Mouse (Mus musculus) cerebellum, postnatal 14 days (tissue): ENCODE measurements around the gene Elf1.
"Not testable (repeated sequence)": the region's sequence is repeated elsewhere in the genome, so short reads cannot be mapped to it uniquely, and the experiment has no call there.

Experiments
- DNase-seq, 2 experiments: peaks; one replicate each; pipeline ENCODE4 v3.0.0; 2021; ENCODE audit warnings: mixed read lengths in 2 of 2

The Elf1 gene

DNA sequence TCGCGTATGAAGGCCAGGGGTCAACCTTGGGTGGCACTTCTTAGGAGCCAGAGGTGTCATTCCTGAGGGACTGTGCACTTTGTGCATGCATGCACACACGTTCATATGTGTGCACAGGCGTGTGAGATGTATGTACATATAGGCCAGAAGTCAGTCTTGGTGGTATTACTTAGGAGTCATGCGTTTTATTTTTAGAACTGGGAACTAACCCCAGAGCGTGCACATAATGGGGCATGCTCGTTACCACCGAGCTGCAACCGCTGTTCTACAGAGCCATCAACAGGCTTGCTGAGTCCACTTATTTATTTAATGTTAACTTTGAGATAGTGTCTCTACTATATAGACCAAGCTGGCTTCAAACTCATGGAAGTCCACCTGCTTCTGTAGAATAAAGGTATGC lies 41.4 kb downstream of the Elf1 start:
- no peak for DNase-seq

DNA sequence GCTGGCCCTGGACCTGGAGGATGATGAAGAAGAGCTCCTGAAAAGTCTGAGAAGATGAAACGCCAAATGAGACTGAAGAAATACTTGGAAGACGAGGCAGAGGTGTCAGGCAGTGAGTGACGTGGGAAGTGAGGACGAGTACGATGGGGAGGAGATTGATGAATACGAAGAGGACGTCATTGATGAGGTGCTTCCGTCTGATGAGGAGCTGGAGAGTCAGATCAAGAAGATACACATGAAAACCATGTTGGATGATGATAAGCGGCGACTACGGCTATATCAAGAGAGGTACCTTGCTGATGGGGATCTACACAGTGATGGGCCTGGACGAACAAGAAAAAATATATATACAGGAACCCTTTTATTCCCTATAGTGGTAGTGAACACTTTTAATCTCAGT lies 45.1 kb downstream of the Elf1 start:
- not testable (repeated sequence) for DNase-seq

DNA sequence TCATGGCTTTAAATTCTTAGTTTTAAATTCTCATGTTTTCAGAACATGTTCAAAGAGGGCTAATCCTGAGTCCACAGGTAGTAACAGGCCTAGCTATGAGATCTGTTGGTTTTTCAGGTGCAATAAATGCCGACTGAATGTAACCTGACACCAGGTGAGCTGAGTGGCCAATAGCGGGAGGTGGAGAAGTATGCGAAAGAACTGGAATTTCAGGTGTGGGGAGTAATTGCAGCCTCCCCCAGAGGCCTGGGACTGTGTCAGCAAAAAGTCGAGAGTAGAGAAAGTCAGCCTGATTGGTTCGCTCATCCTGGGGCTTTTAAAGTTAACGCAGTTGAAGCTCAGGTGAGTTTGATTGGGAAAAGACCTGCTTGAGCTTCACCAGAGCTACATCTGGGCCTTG lies 46.7 kb downstream of the Elf1 start:
- DNase-seq: no peak

DNA sequence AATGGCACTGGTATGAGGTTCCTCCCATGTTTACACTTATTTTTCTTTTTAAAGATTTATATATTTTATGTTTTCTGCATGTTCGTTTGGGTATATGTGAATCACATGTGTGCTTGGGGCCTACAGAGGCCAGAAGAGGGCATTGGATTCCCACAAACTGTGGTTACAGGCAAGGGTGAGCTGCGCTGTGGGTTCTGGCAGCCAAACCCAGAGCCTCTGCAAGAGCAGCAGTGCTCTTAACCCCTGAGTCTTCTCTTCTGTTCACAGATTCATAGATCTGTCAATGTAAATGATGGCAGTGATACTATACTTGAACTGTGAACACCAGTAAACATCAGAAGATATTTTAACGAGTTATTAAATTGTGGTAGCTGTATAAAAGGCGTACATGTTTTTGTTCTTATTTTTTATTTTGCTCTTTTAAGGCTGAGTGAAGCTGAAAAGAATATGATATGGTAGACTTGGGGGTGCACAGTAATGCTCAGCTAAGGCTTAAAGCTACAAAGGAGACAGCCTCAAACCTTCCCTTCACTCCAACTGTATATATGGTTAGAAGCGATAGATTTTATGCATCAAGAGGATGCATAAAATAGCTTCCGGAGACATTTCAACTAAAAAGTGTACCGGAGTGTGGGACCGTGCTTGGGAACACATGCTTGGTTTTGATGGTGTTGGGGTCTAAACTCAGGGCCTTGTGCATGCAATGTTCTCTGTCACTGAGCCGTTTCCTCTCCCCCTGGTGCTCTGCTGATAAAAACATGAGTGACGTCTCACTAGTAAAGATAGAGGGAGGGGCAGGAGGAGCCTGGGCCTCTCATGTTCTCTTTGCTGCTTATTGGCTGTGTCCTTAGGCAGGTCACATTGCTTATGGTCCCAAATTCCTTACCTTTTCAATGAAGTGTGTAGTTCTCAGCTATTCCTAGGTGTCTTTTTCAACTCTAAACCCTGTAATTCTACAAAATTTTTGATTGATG lies 48.9 kb downstream of the Elf1 start:
- DNase-seq: no peak

DNA sequence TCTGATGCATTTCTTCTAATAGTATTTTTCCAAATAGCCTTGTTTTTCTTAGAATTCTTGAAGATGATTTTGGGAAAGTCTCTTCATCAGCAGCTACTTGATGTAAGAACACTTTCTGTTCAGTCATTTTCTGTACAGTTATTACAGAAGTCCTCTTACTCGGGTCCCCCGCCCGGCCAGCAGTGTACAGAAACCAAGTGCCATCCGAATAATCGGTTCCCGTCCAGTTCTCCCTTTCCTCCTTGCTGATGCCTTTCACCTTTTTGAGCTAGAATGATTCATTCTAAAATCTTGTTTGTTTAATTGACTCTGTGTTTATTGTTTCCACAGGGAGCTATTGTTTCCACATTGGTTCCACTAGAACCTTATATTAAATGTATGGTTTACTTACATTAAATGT lies 49.8 kb downstream of the Elf1 start:
- DNase-seq: no peak

DNA sequence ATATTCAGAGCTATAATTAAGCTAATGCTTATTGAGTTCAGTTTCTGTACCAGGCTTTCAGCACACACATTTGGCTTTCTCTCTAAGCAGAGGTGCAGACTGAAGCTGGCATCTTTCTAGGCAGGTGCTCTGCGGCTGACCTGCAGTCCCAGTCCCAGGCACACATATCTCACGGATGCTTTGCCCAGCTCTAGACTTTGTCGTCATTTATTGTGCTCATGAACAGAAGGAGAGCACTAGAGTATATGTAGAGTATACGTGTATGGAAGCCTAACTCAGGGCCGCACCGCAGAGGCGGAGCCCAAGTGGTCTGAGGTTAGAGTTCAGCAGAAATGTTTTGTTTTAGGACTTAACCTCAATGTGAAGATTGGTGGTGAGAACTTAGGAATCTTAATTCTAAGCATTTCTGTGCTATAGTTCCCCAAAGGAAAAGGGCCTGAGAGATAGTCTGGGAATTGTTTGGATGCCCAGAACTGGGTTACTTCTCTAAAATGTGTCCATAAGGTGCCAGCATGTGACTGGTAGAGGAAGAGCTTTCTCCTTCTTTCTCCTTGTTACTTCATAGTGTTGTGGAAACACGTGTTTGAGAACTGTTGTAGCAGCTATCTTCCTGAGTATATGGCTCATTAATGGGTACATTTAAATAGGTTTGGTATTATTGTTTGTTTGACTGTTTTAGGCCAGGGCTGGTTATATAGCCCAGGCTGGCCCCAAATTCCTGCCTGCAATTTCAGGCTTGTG lies 51.2 kb downstream of the Elf1 start:
- no peak for DNase-seq

DNA sequence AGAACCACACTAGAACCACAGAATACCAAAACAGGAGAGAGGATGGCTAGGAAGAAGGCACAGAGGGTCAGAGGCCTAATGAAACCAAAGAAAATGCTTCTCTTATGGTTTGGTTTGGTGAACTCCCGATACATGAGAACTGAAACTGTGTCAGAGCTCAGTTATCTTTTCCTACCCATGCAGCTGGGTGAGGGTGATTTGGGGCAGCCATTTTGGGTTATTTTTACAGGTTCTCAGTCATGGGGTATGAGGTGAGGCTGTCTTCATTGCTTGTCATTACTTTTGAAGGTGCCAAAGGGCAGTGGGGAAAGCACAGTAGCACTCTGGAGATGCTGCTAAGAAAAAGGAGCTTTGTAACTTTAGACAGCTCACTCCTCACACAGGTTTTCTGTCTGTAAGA lies 52.4 kb downstream of the Elf1 start:
- DNase-seq: no peak

DNA sequence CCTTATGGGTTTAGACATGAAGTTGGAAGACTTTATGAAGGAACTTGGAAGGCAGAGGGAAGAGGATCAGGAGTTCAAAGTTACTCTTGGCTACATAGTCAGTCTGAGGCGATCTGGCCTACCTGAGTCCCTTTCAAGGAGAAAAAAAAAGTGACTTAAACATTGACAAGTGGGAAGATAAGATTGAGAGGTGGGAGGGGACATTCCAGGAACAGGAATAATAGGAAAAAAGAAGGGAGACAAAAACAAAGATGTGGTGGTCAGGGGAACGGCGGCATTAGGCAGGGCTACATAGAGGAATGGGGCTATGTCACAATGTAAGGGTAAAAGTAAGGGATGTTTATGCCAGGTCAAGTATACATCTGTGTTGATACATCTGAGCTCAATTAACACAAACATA lies 53.2 kb downstream of the Elf1 start:
- DNase-seq: no peak

DNA sequence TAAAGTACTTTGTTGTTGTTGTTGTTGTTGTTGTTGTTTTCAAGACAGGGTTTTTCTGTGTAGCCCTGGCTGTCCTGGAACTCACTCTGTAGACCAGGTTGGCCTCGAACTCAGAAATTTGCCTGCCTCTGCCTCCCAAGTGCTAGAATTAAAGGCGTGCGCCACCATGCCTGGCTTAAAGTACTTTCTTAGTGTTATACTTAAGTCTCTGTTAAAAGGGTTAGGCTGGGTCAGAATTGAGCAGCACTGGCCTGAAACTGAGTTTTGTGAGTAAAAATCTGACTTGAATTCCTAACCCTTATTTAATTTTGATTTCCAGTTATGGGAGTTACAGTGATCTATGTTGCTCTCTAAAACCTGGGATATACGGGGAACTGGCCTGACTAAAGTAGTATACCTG lies 53.7 kb downstream of the Elf1 start:
- DNase-seq: not testable (repeated sequence)

DNA sequence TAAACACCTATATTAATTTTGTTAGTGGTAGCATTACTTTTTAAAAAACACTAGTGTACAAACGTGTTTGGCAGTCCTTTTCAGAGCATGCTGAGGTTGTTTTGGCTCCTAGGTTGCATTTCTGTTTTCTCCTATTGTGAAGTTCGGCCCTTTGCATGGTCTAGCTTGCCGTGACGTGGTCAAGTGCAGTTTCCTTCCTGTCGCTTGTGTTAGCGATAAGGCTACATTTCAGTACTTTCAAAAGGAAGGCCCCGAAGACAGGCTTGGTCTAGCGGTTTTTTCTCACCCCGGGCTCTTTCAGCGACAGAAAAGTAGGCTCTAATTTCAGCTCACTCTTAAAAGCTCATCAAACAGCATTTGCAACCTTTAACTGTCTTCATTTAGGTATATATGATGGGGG lies 54.3 kb downstream of the Elf1 start:
- no peak for DNase-seq

DNA sequence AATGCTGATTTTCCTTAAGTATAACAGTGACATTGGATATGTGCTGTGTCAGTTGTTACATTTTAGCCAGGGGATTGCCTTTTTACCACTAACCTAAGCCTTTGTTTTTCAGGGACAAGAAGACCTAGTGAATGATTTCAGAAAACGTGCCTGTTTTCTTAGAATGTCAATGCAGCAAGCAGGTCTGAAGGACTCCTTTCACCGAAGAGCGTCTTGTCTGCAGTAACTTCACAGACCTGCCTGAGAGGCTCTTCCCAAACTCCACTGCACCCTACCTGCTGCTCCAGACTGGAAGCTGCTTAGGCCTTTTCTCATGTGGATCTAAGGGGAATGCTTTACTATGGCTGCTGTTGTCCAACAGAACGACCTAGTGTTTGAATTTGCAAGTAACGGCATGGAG lies 55.0 kb downstream of the Elf1 start:
- no peak for DNase-seq

DNA sequence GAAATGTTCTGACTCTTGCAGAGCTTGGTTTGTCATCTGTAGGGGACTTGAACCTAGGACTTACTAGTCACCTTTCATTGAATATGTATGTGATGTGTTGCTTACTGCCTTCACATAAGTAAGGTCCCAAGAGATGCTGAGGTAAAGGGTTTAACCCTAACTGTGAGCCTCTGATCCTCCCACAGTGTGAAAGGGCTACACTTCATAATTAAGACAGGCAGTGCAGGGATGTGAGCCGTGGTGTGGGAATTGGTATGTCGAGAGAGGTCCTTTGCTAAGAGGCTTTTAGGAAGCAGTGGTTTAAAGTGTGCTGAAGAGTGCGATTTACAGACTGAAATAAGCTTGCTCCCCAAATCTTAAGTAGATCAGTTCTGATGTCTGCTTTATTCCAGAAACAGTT lies 55.8 kb downstream of the Elf1 start:
- DNase-seq: no peak

DNA sequence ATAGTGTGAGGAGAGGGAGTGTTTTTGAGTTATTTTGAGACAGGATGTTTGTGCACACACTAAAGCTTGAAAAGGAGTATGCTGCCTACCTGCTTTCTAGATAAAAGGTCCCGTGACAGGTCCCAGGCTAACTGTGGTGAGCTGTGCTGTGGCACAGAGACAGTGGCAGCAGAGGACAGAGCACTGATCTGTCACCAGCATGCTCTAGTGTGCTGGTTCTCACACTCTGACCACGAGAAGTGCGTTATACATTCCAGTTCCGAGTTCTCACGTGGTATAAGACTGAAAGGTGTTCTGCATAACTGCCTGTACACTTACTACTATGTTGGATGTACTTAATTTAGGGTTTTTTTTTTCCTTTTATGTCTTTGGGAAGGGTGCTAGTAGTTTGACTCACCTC lies 56.5 kb downstream of the Elf1 start:
- DNase-seq: no peak

DNA sequence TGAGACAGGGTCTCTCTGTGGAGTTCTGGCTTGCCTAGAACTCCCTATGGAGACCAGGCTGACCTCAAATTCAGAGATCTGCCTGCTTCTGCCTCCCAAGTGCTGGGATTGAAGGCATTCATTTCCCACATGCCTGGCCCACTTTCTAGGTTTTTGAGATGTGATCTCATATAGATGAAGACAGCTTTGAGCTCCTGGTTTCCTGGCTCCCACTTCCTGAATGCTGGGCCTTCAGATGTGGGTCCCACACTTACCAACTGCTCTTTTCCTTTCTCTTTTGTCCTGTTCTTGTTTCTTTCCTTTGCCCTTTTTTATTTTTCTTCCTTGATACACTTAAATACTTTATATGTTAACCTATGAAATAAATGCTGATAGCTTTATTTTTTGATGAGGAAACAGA lies 56.9 kb downstream of the Elf1 start:
- DNase-seq: no peak

DNA sequence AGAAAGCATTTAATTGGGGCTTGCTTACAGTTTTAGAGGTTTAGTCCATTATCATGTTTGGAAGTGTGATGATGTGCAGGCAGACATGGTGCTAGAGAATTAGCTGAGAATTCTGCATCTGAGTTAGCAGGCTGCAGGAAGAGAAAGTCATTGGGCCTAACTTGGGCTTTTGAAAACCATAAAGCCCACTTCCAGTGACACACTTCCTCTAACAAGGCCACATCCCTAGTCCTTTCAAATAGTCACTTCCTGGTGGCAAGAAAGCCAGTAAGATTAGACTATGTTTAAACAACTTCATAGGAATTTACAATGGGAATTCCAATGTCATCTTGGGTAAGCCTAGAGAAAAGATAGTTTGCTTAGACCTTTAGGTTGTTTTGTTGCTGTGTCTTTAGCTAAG lies 60.6 kb downstream of the Elf1 start:
- no peak for DNase-seq

DNA sequence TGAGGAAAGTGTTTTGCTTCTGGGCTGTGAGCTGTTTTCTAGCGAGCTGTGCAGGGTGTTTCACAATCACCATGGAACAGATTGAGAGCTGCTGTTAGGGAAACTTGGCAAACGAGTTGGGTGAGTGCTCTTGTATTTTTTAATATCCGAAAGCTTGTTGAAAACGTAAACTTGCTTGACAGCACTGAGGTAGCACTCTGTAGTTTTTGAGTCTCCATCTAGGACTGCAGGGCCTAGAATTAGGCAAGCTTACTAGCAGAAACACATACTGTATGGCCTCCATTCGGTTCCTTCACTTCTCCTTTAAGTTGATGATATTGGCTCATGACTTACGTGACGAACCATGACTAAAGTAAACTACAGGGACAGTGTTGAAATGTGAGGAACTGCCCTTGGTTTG lies 68.3 kb downstream of the Elf1 start:
- DNase-seq: no peak

DNA sequence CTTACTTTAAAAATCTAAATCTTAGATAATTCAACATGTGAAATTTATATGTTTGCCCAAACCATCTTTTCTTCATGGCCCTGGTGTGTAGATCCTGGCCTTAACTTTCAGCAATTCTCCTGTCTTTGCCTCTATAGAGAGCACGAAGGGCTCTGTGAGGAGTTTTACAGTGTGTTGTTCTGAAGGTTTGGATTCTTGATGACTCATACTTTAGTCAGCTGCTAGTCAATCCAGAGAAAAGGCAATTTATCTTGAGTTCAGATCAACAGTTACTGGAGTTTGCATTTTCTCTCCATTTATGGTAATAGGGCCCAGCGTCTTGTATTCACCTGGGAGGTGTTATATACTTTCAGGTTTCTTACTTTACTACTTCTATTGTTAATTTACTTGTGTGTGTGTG lies 70.9 kb downstream of the Elf1 start:
- no peak for DNase-seq

DNA sequence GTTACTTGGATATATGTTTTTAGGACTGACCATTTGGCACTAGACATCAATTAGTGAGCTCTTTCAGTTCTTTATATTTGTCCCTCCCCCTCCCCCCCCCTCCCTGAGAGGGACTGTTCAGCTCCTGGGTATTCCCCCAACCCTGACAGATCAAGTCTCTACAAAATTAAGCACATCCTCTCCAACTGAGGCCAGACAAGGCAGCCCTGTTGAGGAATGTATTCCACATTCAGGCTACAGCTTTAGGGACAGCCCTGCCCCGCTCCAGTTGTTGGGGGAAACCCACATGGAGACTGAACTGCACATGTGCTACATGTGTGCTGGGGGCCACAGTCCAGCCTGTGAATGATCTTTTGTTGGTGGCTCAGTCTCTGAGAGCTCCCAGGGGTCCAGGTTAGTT lies 71.9 kb downstream of the Elf1 start:
- no peak for DNase-seq

DNA sequence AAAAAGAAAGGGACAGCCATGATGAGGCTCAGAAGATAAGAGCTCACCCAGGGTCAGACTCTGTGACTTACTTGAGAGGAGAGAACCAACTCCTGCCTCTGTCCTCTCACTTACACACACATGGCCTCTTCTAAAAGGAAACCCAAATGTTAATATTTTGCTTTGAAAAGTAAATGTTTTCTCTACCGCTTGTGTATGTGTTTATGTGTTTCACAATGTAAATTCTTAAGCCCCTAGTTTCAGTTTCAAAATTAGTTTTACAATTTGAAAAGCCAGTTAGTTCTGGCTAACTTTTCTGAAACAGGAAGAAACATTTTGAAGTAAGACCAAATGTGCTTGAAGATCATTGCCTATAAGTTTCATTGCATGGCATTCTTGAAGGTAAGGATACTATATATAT lies 76.8 kb downstream of the Elf1 start:
- DNase-seq: no peak

DNA sequence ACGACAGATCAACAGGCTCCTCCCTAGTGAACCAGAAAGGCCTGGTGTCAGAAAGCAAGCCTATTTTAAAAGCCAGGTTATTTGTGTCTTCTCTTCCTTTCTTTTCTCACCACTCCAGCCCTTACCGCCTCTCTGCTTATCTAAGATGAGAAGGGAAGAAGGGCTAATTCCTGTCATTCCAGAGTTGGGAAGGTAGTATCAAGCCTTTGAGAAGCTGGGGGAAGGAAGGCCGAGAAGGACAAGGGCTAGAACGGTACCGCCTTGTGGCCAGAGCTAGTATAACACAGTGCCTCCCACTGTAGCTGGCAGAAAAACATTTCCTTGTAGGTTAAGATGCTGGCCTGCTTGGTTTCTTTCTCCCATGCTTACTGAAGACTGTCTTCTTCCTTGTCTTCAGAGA lies 81.8 kb downstream of the Elf1 start:
- DNase-seq: peak; percentile 63 to 79

DNA sequence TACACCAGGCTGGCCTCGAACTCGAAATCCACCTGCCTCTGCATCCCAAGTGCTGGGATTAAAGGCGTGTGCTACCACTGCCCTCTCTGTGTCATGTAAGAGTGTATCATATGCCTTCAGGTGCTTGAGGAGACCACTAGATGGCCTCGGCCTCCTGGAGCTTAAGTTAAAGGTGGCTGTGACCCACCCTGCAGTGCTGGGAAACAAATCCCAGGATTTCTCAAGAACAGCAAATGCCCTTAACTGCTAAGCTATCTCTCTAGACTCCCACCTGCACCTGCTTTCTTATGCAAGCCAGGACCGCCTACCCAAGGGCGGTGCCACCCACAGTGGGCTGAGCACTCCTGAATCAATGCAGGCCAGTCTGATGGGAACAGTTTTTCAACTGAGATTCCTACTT lies 83.8 kb downstream of the Elf1 start:
- no peak for DNase-seq

DNA sequence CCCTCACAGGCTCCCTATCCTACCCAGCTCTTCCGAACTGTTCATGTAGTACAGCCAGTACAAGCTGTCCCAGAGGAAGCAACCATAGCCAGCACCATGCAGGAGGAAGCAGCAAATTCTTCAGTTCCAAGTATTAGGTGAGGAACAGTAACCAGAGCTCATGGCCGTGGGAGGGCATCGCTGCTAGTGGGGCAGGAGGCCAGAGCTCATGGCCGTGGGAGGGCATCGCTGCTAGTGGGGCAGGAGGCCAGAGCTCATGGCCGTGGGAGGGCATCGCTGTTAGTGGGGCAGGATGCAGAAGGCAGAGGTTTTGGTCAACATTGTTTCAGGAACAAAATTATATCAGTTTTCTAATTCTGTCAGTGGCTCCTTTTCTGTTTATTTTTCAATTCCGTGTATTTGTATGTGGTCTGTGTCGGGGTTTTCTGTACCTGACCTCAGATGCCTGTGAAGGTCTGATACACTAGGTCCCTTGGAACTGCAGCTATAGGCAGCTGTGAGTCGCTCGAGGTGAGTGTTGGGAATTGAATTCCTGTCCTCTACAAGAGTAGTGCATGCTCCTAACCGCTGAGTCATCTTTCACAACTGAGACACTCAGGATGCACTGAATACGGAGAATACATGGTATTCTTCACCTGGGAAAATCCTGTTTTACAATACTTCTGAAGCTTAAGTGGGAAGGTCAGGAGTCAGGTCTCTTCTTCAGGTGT lies 92.6 kb downstream of the Elf1 start:
- DNase-seq: no peak

DNA sequence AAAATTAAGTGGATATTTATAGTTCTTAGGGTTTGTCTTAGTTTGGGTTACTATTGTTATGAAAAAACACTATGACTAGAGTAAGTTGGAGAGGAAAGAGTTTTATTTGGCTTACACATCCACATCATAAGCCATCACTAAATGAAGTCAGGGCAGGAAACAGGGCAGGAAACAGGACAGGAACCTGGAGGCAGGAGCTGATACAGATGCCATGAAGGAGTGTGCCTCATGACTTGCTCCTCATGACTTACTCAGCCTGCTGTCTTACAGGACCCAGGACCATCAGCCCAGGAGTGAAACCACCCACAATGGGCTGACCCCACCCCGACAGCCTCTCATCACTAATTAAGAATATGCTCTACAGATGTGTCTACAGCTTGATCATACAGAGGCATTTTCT lies 93.4 kb downstream of the Elf1 start:
- no peak for DNase-seq
